Mouse (Mus musculus): ENCODE data around the gene Plxnc1. TPM values are rescaled to one million over a fixed set of nuclear protein-coding genes. Genes with fewer than 3 reads are reported as not detected.

Gene Plxnc1
- polyA plus RNA-seq, 1 experiment = 1.3 TPM

DNA sequence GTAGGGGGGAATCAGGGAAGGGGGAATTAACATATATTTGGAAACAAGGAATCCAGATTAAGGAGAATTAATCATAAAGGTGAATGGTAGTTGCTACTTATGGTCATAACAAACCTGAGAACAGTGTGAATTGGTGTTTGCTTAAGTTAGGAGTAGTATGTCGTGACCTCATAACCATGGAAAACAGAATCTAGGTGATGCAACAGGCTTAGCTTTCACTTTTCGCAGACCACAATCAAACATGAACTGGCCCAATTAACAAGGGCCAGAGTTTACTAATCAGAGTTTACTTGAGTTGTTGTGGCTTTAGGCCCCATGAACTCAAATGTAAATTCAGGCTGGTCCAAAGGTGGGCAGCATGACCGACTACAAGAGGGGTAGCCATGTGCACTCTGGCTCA is 150.7 kb downstream of the Plxnc1 start:
- Histone ChIP-seq H3K27ac (ENCODE audit: insufficient read depth, low read length) (no peak overlapping the region), H3K9me3 (replicated peaks; ENCODE audit: control insufficient read depth, insufficient read depth, low read length, poor library complexity, severe bottlenecking) (no peaks in the 10 kb centered on the region)

DNA sequence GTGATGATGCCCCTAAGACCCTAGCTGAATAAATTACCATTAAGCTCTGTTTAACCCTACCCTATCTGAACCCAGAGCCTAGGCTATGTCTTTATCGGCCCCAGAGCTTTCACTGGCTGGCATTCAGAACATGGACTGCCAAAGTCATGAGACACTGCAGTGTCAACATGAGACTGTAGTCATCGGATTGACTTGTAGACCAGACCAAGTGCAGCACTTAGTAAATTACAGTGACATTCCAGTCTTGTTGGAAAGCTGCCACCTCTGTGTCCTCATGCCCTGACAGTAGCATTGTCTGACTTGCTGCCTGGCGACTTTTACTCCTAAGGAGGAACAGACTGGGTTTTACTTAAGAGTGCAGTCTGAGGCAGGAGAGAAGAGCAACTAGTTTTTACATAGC is 155.4 kb downstream of the Plxnc1 start:
- Histone ChIP-seq H3K4me1 (ENCODE audit: control insufficient read depth, insufficient read depth, low read length) (no peaks in the 10 kb centered on the region), H3K36me3 (ENCODE audit: control insufficient read depth, insufficient read depth, low read length, poor library complexity, severe bottlenecking) (no peaks in the 10 kb centered on the region), H3K27ac (ENCODE audit: insufficient read depth, low read length) (no peak overlapping the region), H3K9me3 (replicated peaks; ENCODE audit: control insufficient read depth, insufficient read depth, low read length, poor library complexity, severe bottlenecking) (no peaks in the 10 kb centered on the region), H3K9ac (ENCODE audit: low read depth, poor library complexity, severe bottlenecking) (no peak overlapping the region), H3K27me3 (ENCODE audit: control insufficient read depth, insufficient read depth, low read length, poor library complexity, severe bottlenecking) (no peaks in the 10 kb centered on the region), H3K4me3 (ENCODE audit: low read depth, low read length) (no peak overlapping the region)
- TF ChIP-seq POLR2A (IDR thresholded peaks at IDR 0.05; ENCODE audit: insufficient read depth, low read length) (no peak), EP300 (IDR thresholded peaks at IDR 0.05; ENCODE audit: insufficient read depth, low read depth, low read length) (no peak), CTCF (IDR thresholded peaks at IDR 0.05; ENCODE audit: low read depth, low read length) (no peak)

More for the DNA sequence above, 150.7 kb downstream of the Plxnc1 start:
- Histone ChIP-seq H3K4me1 (ENCODE audit: control insufficient read depth, insufficient read depth, low read length) (no peaks in the 10 kb centered on the region), H3K9ac (ENCODE audit: low read depth, poor library complexity, severe bottlenecking) (no peak overlapping the region), H3K4me3 (ENCODE audit: low read depth, low read length) (no peak overlapping the region), H3K36me3 (ENCODE audit: control insufficient read depth, insufficient read depth, low read length, poor library complexity, severe bottlenecking) (no peaks in the 10 kb centered on the region), H3K27me3 (ENCODE audit: control insufficient read depth, insufficient read depth, low read length, poor library complexity, severe bottlenecking) (no peaks in the 10 kb centered on the region)
- TF ChIP-seq POLR2A (IDR thresholded peaks at IDR 0.05; ENCODE audit: insufficient read depth, low read length) = no peak
- TF ChIP-seq EP300 (IDR thresholded peaks at IDR 0.05; ENCODE audit: insufficient read depth, low read depth, low read length) = no peak
- TF ChIP-seq CTCF (IDR thresholded peaks at IDR 0.05; ENCODE audit: low read depth, low read length) = no peak

DNA sequence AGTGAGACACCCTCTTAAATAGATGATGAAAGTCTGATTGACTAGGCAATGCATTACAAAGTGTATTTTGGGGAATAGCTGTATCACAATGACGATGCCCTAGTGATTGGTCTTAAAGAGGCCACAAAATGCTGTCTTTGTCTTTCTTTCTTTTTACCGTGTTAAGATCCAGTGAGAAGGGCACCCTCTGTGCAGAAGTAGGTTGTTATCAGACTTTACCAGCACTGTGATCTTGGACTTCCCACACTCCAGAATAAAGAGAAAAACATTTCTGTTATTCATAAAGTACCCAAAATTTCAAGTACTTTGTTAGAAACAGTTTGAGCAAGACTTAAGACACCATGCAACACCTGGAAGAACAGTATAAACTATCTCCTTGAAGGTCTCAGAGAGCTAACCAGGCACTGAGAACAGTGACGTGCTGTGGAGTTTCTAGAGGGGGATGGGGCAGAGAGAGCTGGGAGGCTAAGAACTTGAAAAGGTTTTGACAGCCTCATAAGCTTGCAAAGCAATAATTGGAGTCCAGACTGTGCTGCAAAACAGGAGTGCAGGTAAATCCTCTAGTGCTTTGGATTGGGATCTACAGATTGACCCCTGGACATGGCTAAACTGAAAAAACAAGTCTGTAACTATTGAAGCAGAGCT is 163.9 kb downstream of the Plxnc1 start:
- no peaks in the 10 kb centered on the region for H3K4me1 ChIP-seq (ENCODE audit: control insufficient read depth, insufficient read depth, low read length)
- no peak overlapping the region for H3K4me3 ChIP-seq (ENCODE audit: low read depth, low read length)
- TF ChIP-seq EP300 (IDR thresholded peaks at IDR 0.05; ENCODE audit: insufficient read depth, low read depth, low read length) = no peak
- TF ChIP-seq POLR2A (IDR thresholded peaks at IDR 0.05; ENCODE audit: insufficient read depth, low read length) = no peak
- TF ChIP-seq CTCF (IDR thresholded peaks at IDR 0.05; ENCODE audit: low read depth, low read length) = no peak
- no peaks in the 10 kb centered on the region for H3K27me3 ChIP-seq (ENCODE audit: control insufficient read depth, insufficient read depth, low read length, poor library complexity, severe bottlenecking)
- H3K9me3 ChIP-seq (replicated peaks; ENCODE audit: control insufficient read depth, insufficient read depth, low read length, poor library complexity, severe bottlenecking) = no peaks in the 10 kb centered on the region
- no peak overlapping the region for H3K27ac ChIP-seq (ENCODE audit: insufficient read depth, low read length)
- no peak overlapping the region for H3K9ac ChIP-seq (ENCODE audit: low read depth, poor library complexity, severe bottlenecking)
- H3K36me3 ChIP-seq (ENCODE audit: control insufficient read depth, insufficient read depth, low read length, poor library complexity, severe bottlenecking) = peaks cover 2% of the 10 kb centered on the region; the same call in 1 of the 2 replicates

DNA sequence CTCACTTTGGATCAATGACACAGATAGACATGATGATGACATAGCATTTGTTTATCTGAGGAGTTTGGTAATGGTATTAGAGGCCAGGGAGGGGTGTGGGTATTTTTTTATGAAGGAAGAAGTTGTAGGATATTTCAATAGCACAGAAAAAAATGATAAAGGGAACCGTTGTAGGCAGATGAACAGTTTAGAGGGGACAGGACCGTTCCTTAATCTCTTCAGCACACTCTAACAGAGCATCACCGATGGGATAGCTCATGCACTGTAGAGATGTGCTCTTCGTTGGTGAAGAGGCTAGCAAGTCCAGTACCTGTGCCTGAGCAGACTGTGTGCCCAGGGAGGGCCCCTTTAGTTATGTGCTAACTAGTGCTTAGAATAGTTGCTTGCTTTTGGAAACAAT is 165.3 kb downstream of the Plxnc1 start:
- peaks cover 2% of the 10 kb centered on the region; the same call in 1 of the 2 replicates for H3K36me3 ChIP-seq (ENCODE audit: control insufficient read depth, insufficient read depth, low read length, poor library complexity, severe bottlenecking)
- no peaks in the 10 kb centered on the region for H3K9me3 ChIP-seq (replicated peaks; ENCODE audit: control insufficient read depth, insufficient read depth, low read length, poor library complexity, severe bottlenecking)
- no peak overlapping the region for H3K9ac ChIP-seq (ENCODE audit: low read depth, poor library complexity, severe bottlenecking)
- no peak overlapping the region for H3K4me3 ChIP-seq (ENCODE audit: low read depth, low read length)
- no peaks in the 10 kb centered on the region for H3K27me3 ChIP-seq (ENCODE audit: control insufficient read depth, insufficient read depth, low read length, poor library complexity, severe bottlenecking)
- H3K4me1 ChIP-seq (ENCODE audit: control insufficient read depth, insufficient read depth, low read length) = no peaks in the 10 kb centered on the region
- TF ChIP-seq CTCF (IDR thresholded peaks at IDR 0.05; ENCODE audit: low read depth, low read length) = no peak
- no peak for TF ChIP-seq EP300 (IDR thresholded peaks at IDR 0.05; ENCODE audit: insufficient read depth, low read depth, low read length)
- no peak for TF ChIP-seq POLR2A (IDR thresholded peaks at IDR 0.05; ENCODE audit: insufficient read depth, low read length)
- no peak overlapping the region for H3K27ac ChIP-seq (ENCODE audit: insufficient read depth, low read length)

DNA sequence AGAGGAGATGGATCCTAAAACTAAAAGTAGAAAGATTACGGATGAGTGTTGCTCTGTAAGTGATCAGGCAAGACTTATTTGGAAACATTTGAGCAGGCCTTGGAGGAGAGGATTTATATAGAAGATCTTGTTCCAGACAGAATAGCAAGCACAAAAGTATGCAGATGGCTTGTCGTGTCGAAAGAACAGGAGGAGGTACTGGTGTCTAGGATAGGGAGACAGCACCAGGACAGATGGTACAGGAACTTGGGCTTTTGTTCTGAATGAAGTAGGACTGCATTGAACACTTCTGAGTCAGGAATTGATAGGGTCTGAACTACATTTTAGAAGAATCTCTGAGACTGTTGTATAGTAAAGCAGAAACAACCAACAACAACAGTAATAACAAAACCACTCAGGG is 167.1 kb downstream of the Plxnc1 start:
- no peak overlapping the region for H3K27ac ChIP-seq (ENCODE audit: insufficient read depth, low read length)
- H3K9ac ChIP-seq (ENCODE audit: low read depth, poor library complexity, severe bottlenecking) = no peak overlapping the region
- no peaks in the 10 kb centered on the region for H3K9me3 ChIP-seq (replicated peaks; ENCODE audit: control insufficient read depth, insufficient read depth, low read length, poor library complexity, severe bottlenecking)
- TF ChIP-seq EP300 (IDR thresholded peaks at IDR 0.05; ENCODE audit: insufficient read depth, low read depth, low read length) (no peak), CTCF (IDR thresholded peaks at IDR 0.05; ENCODE audit: low read depth, low read length) (no peak), POLR2A (IDR thresholded peaks at IDR 0.05; ENCODE audit: insufficient read depth, low read length) (no peak)
- no peaks in the 10 kb centered on the region for H3K27me3 ChIP-seq (ENCODE audit: control insufficient read depth, insufficient read depth, low read length, poor library complexity, severe bottlenecking)
- H3K4me3 ChIP-seq (ENCODE audit: low read depth, low read length) = no peak overlapping the region
- peaks cover 2% of the 10 kb centered on the region; the same call in 1 of the 2 replicates for H3K36me3 ChIP-seq (ENCODE audit: control insufficient read depth, insufficient read depth, low read length, poor library complexity, severe bottlenecking)
- H3K4me1 ChIP-seq (ENCODE audit: control insufficient read depth, insufficient read depth, low read length) = no peaks in the 10 kb centered on the region

- TF ChIP-seq EP300 (IDR thresholded peaks at IDR 0.05; ENCODE audit: insufficient read depth, low read depth, low read length) (no peak), CTCF (IDR thresholded peaks at IDR 0.05; ENCODE audit: low read depth, low read length) (no peak), POLR2A (IDR thresholded peaks at IDR 0.05; ENCODE audit: insufficient read depth, low read length) (no peak)
- no peaks in the 10 kb centered on the region for H3K27me3 ChIP-seq (ENCODE audit: control insufficient read depth, insufficient read depth, low read length, poor library complexity, severe bottlenecking)
- H3K4me3 ChIP-seq (ENCODE audit: low read depth, low read length) = no peak overlapping the region
- H3K9ac ChIP-seq (ENCODE audit: low read depth, poor library complexity, severe bottlenecking) = no peak overlapping the region
- no peaks in the 10 kb centered on the region for H3K36me3 ChIP-seq (ENCODE audit: control insufficient read depth, insufficient read depth, low read length, poor library complexity, severe bottlenecking)
- no peak overlapping the region for H3K27ac ChIP-seq (ENCODE audit: insufficient read depth, low read length)
- H3K4me1 ChIP-seq (ENCODE audit: control insufficient read depth, insufficient read depth, low read length) = no peaks in the 10 kb centered on the region
- no peaks in the 10 kb centered on the region for H3K9me3 ChIP-seq (replicated peaks; ENCODE audit: control insufficient read depth, insufficient read depth, low read length, poor library complexity, severe bottlenecking)
Observed at GRCm38 (mm10) chr10:94771496-94771895, 173.1 kb downstream of the Plxnc1 start.
